Mouse (Mus musculus) limb, embryonic 14.5 days (tissue): ENCODE results near the gene Dnajc30. TPM values are rescaled to one million over a fixed set of nuclear protein-coding genes. Genes with fewer than 3 reads are reported as not detected.
"Not testable (repeated sequence)": the region's sequence is repeated elsewhere in the genome, so short reads cannot be mapped to it uniquely, and the experiment has no call there.

Experiments
- ATAC-seq: fragments of 200-750 bp; cut with Nextera tagmentation; 2 replicates; pipeline ENCODE4 v1.8.0; 2017; ENCODE audit warnings: low read depth, moderate number of reproducible peaks, moderate TSS enrichment; ENCODE audit not compliant: low FRiP score
- DNase-seq: peaks from one replicate; pipeline ENCODE4 v3.0.0-alpha.2; 2015; ENCODE audit warnings: low spot score
- H3K27ac ChIP-seq: fragments of 300-500 bp; sonication (generic); replicated peaks from 2 replicates; pipeline ENCODE4 v1.5.1; 2014; ENCODE audit warnings: low read depth, mild to moderate bottlenecking, low read length, moderate library complexity, mixed read lengths
- H3K27me3 ChIP-seq: fragments of 300-500 bp; sonication (generic); 2 replicates; pipeline ENCODE4 v1.6.1; 2014; ENCODE audit warnings: low read length, mixed read lengths; ENCODE audit not compliant: control insufficient read depth, insufficient read depth
- H3K36me3 ChIP-seq: fragments of 300-500 bp; sonication (generic); 2 replicates; pipeline ENCODE4 v1.6.1; 2014; ENCODE audit warnings: mild to moderate bottlenecking, low read length, moderate library complexity, mixed read lengths; ENCODE audit not compliant: control insufficient read depth, insufficient read depth
- H3K4me1 ChIP-seq: fragments of 300-500 bp; sonication (generic); 2 replicates; pipeline ENCODE4 v1.6.1; 2014; ENCODE audit warnings: antibody characterized with exemption, low read length, mixed read lengths; ENCODE audit not compliant: control insufficient read depth, insufficient read depth
- H3K4me2 ChIP-seq: fragments of 300-500 bp; sonication (generic); replicated peaks from 2 replicates; pipeline ENCODE4 v1.6.1; 2014; ENCODE audit warnings: low read depth, mild to moderate bottlenecking, low read length, moderate library complexity; ENCODE audit not compliant: severe bottlenecking
- H3K4me3 ChIP-seq: fragments of 300-500 bp; sonication (generic); replicated peaks from 2 replicates; pipeline ENCODE4 v1.5.1; 2014; ENCODE audit warnings: low read length
- H3K9ac ChIP-seq: fragments of 300-500 bp; sonication (generic); 2 replicates; pipeline ENCODE4 v1.6.1; 2014; ENCODE audit warnings: mild to moderate bottlenecking, low read depth, low read length, moderate library complexity; ENCODE audit not compliant: severe bottlenecking
- H3K9me3 ChIP-seq: fragments of 300-500 bp; sonication (generic); 2 replicates; pipeline ENCODE4 v1.6.1; 2016; ENCODE audit warnings: low read length; ENCODE audit not compliant: control insufficient read depth
- POLR2A ChIP-seq: fragments of 200-500 bp; IDR thresholded peaks from 2 replicates; pipeline ENCODE4 v1.8.0; 2012; ENCODE audit warnings: inconsistent platforms, mild to moderate bottlenecking, moderate library complexity, borderline replicate concordance; ENCODE audit not compliant: insufficient read depth, insufficient read length; ENCODE audit errors: extremely low read depth
- WGBS: fragments of 180-500 bp; shearing (Covaris S2); extraction: QIAGEN DNeasy Blood & Tissue Kit; methylation state at CpG from one replicate; pipeline ENCODE4 v1.1.7; 2014; 5-methylcytosine and 5-hydroxymethylcytosine counted together
- polyA plus RNA-seq, 2 experiments: library from polyadenylated mRNA; depleted of rRNA in 1 of 2; stranded (reverse) in 1 of 2; unstranded in 1 of 2; fragments of >200 nt; fragmentation: Nextera tagmentation in 1 of 2; extraction: Ambion mirVana in 1 of 2; gene quantifications; 2 replicates each; pipeline versions ENCODE4 v1.2.1 to v1.2.3; 2012 to 2014

The Dnajc30 gene
- polyA plus RNA-seq, 2 experiments, result 29.1 to 32.6 TPM

- H3K4me3 ChIP-seq, result no peak overlapping the region
- no peak for ATAC-seq
- H3K27ac ChIP-seq, result no peak overlapping the region
- TF ChIP-seq POLR2A, result no peak
- no peak overlapping the region for H3K4me2 ChIP-seq
- no peak overlapping the region for H3K9ac ChIP-seq
- peaks cover 55% of the 10 kb centered on the region for H3K36me3 ChIP-seq
- DNase-seq, result no peak
- 32% methylated on average over 21 of the region's 21 CpGs for WGBS
- no peaks in the 10 kb centered on the region for H3K4me1 ChIP-seq
- no peaks in the 10 kb centered on the region for H3K27me3 ChIP-seq
- no peaks in the 10 kb centered on the region for H3K9me3 ChIP-seq
Observed at GRCm38 (mm10) chr5:135042105-135042788, 21.8 kb upstream of the Dnajc30 start.

GRCm38 (mm10) chr5:135044575-135044974 lies 19.4 kb upstream of the Dnajc30 start:
- Histone ChIP-seq H3K27me3 (no peaks in the 10 kb centered on the region), H3K4me1 (no peaks in the 10 kb centered on the region), H3K9ac (no peak overlapping the region), H3K9me3 (no peaks in the 10 kb centered on the region), H3K27ac (no peak overlapping the region), H3K4me2 (no peak overlapping the region), H3K36me3 (peaks cover 52% of the 10 kb centered on the region), H3K4me3 (no peak overlapping the region)
- DNase-seq, result no peak
- 92% methylated on average over 3 of the region's 3 CpGs for WGBS
- no peak for TF ChIP-seq POLR2A
- no peak for ATAC-seq

DNA sequence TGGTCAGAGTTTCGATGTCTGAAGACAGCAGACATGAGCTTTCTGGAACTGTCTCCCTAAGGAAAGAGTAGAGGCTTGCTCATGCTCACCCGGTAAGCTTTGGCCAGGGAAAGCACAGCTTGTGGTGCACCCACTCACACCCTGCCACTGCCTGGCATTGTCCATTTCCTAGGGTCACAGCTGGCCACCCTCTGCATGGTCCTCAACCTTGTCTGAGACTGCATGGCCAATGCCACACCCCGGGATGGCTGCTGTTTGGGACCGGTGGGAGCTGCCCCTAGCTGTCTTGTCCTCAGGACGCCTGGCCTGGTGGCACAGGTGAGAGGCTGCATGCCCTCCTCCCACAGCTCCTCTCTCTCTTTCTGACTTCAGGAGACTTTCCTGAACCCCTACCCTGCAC lies 15.5 kb upstream of the Dnajc30 start:
- H3K27me3 ChIP-seq, result no peaks in the 10 kb centered on the region
- no peak for ATAC-seq
- no peak overlapping the region for H3K27ac ChIP-seq
- peaks cover 67% of the 10 kb centered on the region for H3K36me3 ChIP-seq
- no peaks in the 10 kb centered on the region for H3K4me1 ChIP-seq
- H3K9me3 ChIP-seq, result no peaks in the 10 kb centered on the region
- no peak for DNase-seq
- no peak overlapping the region for H3K4me3 ChIP-seq
- 94% methylated on average over 5 of the region's 5 CpGs for WGBS
- TF ChIP-seq POLR2A, result no peak
- H3K9ac ChIP-seq, result no peak overlapping the region
- H3K4me2 ChIP-seq, result no peak overlapping the region

GRCm38 (mm10) chr5:135049268-135049667 lies 14.7 kb upstream of the Dnajc30 start:
- H3K27ac ChIP-seq, H3K4me2 ChIP-seq, H3K27me3 ChIP-seq, H3K4me1 ChIP-seq, H3K9ac ChIP-seq, H3K4me3 ChIP-seq, ATAC-seq, DNase-seq, H3K9me3 ChIP-seq: not testable (repeated sequence)
- 83% methylated on average over 5 of the region's 6 CpGs for WGBS
- H3K36me3 ChIP-seq, result peaks cover 69% of the 10 kb centered on the region

- Histone ChIP-seq H3K4me1 (no peaks in the 10 kb centered on the region), H3K9ac (no peak overlapping the region), H3K36me3 (peaks cover 76% of the 10 kb centered on the region), H3K27ac (no peak overlapping the region), H3K9me3 (no peaks in the 10 kb centered on the region), H3K27me3 (no peaks in the 10 kb centered on the region), H3K4me2 (no peak overlapping the region), H3K4me3 (no peak overlapping the region)
- WGBS, result 92% methylated on average over 12 of the region's 12 CpGs
- TF ChIP-seq POLR2A, result no peak
- DNase-seq, result no peak
- ATAC-seq, result no peak
Observed at GRCm38 (mm10) chr5:135053356-135053755, 10.6 kb upstream of the Dnajc30 start.
